Mouse (Mus musculus): ENCODE measurements at regions not wholly inside any gene's neighbourhood (a gene's known extent, or its start where the extent isn't known, plus 50 kb on each side); places are given as distances from the start of the nearest gene placed in this dataset.

DNA sequence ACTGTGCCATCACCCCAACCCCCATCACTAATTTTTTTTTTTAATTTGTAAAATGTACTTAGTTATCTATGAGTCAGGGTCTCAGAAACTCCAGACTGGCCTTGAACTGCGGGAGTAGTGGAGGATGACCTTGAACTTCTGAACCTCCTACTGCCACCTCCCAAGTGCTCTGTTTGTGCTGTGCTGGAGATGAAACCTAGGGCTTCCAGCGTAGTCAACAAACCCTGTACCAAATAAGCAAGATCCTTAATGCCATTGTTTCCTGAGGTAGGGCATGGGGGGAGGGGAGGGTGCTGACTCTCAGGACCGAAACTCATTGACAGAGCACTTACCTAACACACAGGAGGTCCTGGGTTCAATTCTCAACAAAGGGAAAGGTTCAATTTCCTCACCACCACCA, 93.5 kb upstream of the Castor2 start:
- no peak for TF ChIP-seq JUND (conservative IDR thresholded peaks at IDR 0.05; ENCODE audit: low read depth, low read length)
- no peak for TF ChIP-seq ETS1 (conservative IDR thresholded peaks at IDR 0.05; ENCODE audit: low read depth, low read length)
- no peak for TF ChIP-seq RAD21 (IDR thresholded peaks at IDR 0.05; ENCODE audit: low read depth, low read length)
- TF ChIP-seq POLR2A (IDR thresholded peaks at IDR 0.05; ENCODE audit: low read depth, low read length): no peak
- TF ChIP-seq CTCF (conservative IDR thresholded peaks at IDR 0.05 in 1 of 2, IDR thresholded peaks at IDR 0.05 in 1 of 2; ENCODE audit: low read depth in 2 of 2, low read length in 2 of 2): no peak
- TF ChIP-seq PAX5 (IDR thresholded peaks at IDR 0.05; ENCODE audit: low read length): no peak
- no peak for TF ChIP-seq CHD2 (IDR thresholded peaks at IDR 0.05; ENCODE audit: low read length)
- TF ChIP-seq EP300 (IDR thresholded peaks at IDR 0.05; ENCODE audit: low read length): no peak
- no peak for TF ChIP-seq MAZ (IDR thresholded peaks at IDR 0.05; ENCODE audit: low read depth, low read length)
- TF ChIP-seq KAT2A (IDR thresholded peaks at IDR 0.05; ENCODE audit: insufficient replicate concordance, low read length): no peak
- no peak for TF ChIP-seq MAX (IDR thresholded peaks at IDR 0.05; ENCODE audit: low read length)

All from CH12.LX (cell line).